Mouse (Mus musculus) B cell, adult 2 months (primary cell): ENCODE data around the gene F7.
"Not testable (repeated sequence)": the region's sequence is repeated elsewhere in the genome, so short reads cannot be mapped to it uniquely, and the experiment has no call there.

Experiments
- DNase-seq, 2 experiments: peaks; one replicate each; pipeline ENCODE4 v3.0.0; 2022

The F7 gene

GRCm38 (mm10) chr8:13036346-13036812, 10.5 kb downstream of the F7 start:
- no peak for DNase-seq

DNA sequence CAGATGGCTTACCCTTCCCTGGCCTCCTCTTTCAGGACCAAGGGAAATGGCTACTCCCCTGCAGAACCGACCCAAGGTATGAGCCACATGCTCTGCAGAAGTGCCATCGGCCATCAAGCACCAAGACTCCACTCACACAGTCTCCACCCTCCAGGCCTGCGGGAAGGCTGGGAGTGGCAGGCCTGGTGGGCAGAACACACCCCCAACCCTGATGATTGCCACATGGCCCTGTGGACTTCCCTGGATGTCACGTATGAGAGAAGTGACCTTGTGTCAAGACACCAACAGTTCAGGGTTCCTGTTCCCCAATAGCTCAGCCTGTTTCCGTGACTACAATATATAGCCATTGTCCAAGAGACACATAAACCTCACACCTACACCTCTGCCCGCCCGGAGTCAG, 11.2 kb downstream of the F7 start, which contains the start of gene F10:
F10 (plus strand) TSS at position 294 of the 400 bp plus-strand sequence.
- DNase-seq = no peak

GRCm38 (mm10) chr8:13037569-13037968, 11.7 kb downstream of the F7 start:
- no peak for DNase-seq

- no peak for DNase-seq
Measured at GRCm38 (mm10) chr8:13039054-13039453, 13.2 kb downstream of the F7 start.

GRCm38 (mm10) chr8:13041459-13041858, 15.6 kb downstream of the F7 start:
- DNase-seq = no peak

- no peak for DNase-seq
Measured at GRCm38 (mm10) chr8:13047652-13048051, 21.8 kb downstream of the F7 start.

GRCm38 (mm10) chr8:13050550-13050949, 24.7 kb downstream of the F7 start:
- no peak for DNase-seq

GRCm38 (mm10) chr8:13057351-13057750, 31.5 kb downstream of the F7 start:
- no peak for DNase-seq

GRCm38 (mm10) chr8:13060441-13061150, 34.8 kb downstream of the F7 start, which contains the start of gene Proz:
Gene Proz (plus strand): TSS chr8:13060914.
- DNase-seq = no peak

GRCm38 (mm10) chr8:13063112-13063511, 37.3 kb downstream of the F7 start:
- no peak for DNase-seq

DNA sequence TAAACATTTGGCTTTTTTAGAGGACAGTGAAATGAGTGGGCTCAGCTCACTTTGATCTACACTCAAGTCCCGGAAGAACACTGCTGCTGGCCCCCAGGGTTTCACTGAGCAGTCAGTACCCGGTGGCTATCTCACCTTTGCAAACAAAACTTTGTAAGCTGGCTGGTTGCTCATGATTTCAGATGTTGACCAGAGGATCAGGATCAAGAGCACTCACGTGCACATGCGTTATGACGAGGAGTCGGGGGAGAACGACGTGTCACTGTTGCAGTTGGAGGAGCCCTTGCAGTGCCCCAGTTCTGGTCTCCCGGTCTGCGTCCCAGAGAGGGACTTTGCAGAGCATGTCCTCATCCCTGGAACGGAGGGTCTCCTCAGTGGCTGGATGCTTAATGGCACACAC, 47.4 kb downstream of the F7 start:
- no peak for DNase-seq

GRCm38 (mm10) chr8:13075044-13075443, 49.2 kb downstream of the F7 start:
- DNase-seq = no peak

GRCm38 (mm10) chr8:13075579-13075978, 49.7 kb downstream of the F7 start:
- DNase-seq = not testable (repeated sequence)

DNA sequence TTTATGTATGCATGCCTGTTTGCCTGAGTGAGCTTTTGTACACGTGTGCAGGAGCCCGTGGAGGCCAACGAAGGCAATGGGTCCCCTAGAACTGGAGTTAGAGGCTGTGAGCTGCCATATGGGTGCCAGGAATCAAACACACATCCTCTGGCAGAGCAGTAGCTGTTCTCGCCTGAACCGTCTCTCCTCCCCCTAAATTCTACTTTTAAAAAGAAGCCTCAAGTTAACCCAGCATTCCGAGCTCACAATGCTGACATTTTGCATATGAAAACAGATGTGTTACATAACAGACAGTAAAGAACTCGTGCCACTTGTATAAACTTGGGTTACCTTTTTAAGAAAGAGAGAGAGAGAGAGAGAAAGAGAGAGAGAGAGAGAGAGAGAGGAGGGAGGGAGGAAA, 51.7 kb downstream of the F7 start:
- no peak for DNase-seq
